Mouse (Mus musculus) spleen, postnatal 14 days (tissue): ENCODE measurements around the gene Terf2.
"Not testable (repeated sequence)": the region's sequence is repeated elsewhere in the genome, so short reads cannot be mapped to it uniquely, and the experiment has no call there.

Experiments used
- DNase-seq, 2 experiments: peaks; one replicate each; pipeline ENCODE4 v3.0.0; 2021 to 2022; ENCODE audit warnings: low spot score in 2 of 2

Gene Terf2

DNA sequence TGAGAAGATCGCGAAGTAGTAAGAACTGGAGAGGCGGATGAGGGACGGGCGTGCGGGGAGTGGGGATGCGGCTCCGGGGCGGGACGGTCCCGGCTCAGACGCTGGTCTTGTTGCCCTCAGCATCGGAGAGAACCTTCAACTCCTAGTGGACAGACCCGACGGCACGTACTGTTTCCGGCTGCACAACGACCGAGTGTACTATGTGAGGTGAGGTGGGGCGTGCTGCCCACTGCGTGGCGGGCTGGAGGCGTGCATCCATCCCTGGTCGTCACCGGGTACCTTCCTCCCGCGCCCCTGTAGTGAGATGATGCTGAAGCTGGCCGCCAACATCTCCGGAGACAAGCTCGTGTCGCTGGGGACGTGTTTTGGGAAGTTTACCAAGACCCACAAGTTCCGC lies 39.4 kb downstream of the Terf2 start:
- DNase-seq: no peak

DNA sequence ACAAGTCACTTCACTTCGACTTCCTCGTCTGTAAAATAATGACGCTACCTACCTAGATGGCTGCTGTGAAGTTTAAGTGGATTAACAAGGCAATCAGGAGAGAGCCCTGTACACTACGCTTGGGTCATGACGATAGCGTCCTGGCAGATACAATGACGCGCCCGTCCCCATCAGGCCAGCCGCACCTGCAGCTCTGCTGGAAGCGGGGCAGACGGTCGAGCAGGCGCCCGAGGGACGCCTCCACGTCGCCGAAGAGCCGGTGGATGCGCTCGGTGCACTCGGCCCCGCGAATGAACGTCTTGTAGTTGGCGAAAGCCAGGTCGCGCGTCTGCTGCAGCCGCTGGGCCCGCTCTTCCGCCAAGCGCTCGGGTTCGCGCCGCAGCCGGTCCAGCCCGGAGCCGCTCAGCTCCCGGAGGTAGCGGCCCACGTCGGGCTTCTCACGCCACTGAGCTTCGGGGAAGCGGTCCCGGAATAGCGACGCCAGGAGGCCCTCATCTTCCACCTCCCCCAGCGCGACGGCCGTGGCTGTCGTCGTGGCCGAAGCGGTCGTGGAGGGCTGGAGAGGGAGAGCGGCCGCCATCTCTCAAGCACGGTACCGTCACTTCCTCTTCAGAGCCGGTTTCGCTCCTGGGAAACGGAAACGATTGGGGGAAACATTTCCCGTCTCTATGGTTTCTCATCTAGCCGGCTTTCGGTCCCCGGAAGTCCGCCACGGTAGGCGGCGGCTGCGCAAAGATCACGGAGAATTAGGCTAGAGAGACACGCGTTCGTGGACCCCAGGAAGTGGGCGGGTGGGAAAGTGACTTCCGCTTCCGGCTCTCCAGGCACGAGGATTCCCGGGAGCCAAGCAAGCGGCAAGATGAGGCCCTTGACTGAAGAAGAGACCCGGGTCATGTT lies 40.0 kb downstream of the Terf2 start, which contains the start of the genes Cog8 and Nip7:
Gene Cog8 (minus strand): TSS at position 614 of the 897 bp plus-strand sequence.
Gene Nip7 (plus strand): TSS at position 802 of the 897 bp plus-strand sequence.
- peak; percentile 81 to 90 for DNase-seq

DNA sequence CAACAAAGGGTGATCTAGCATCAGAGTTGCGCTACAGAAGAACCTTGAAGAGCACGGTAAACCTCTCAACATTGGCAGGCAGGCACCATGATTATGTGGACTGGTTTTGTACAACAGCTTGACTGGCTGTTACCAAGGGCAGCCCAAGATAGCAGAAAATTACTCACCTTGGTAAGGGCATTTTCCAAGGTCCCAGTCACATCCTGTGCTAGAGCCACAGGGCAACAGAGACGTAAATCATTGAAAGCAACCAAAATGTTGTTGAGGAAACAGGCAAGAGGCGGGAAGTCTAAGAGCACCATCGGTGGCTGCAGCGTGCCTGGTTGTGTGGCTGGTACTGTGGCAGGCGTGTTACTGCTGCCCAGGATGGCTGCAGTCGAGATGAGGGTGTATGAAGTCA lies 44.3 kb downstream of the Terf2 start:
- DNase-seq: no peak

DNA sequence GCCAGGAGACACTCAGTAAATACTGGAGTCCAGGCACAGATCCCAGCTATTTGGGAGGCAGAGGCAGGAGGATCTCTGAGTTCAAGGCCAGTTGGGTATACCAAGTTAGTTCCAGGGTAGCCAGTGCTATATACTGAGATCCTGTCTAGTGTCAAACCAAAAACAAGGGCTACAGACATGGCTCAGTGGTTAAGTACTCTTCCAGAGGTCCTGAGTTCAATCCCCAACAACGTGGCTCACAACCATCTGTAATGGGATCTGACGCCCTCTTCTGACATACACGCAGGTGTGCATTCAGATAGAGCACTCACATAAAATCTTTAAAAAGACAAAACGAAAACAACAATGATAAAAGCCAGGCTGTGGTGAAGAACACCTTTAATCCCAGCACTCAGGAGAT lies 46.9 kb downstream of the Terf2 start:
- DNase-seq: no peak

DNA sequence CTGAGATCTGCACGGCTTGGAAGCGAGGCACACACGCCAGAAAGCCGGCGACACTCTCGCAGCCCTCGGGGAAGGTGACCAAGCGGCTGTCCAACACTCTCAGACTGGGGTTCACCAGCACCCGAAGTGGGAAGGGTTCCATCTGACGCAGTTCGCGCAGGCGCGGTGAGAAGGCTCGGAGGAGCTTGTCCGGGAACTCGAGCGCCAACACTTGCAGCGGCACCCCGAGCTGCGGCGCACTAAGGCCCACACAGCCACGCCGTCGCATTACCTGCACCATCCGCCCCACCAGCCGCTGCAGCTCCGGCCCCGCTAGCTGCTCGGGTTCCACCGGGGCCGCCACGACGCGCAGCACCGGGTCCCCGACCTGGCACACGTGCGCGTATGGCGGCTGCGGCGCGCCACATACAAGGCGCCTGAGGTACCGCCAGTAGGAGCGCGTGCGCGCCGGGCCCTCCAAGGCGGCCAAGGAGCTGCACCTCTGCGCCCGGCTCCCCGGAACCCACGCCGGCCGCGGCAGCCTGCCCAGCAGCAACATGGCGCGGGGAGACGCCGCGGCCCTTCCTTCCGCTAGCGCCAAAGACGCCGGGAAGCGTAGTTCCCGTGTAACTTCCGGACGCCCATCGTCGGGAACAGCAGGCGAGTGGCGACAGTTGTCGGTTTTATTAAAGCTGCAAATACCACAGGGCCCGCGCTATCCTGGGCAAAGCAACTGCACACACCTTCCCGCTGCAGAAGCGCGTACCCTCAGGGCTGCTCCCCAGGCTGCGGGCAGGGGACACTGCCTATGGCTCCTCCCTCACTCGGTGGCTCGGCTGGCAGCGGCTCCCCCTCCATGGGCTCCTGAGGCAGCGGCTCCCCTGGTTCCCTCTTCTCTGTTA lies 48.0 kb downstream of the Terf2 start, which contains the start of gene Pdf:
Gene Pdf (minus strand): TSS at position 554 of the 881 bp plus-strand sequence.
- peak; percentile 42 to 66 for DNase-seq

DNA sequence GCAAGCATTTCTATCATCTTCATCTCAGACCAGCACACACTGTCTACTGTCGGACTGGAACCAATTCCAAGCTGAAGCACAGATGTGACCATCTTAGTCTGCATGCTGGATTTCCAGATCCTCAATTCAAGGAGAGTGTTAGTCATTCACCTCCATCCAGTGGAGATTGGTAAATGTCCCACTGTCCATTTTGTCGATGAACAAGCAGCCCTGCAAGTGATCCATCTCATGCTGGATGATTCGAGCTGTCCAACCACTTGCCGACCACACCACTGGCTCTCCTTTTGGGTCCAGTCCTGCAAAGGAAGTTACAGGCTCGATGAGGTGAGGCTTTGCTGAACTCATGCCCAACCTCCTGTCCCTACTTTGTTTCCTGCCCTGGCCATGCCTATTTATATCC lies 49.4 kb downstream of the Terf2 start:
- no peak for DNase-seq

DNA sequence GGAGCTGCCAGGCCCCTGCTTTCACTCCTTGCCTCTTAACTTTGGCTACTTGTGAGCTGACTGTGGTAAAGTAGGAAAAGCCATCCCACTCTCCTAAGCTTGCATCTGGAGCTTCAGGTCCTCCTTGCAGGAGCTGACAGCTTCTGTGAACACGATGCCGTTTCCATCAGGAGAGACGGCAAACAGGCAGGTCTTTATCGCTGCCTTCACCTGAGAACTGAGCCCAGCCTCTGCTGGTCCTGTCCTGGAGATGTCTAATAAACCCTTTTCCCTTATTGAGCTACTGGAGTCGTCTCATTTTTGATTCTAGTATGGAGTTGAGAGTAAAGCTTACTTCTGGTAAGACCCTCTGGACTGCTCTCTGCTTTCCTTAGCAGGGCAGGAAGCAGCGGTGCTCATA lies 50.9 kb downstream of the Terf2 start:
- DNase-seq: no peak

DNA sequence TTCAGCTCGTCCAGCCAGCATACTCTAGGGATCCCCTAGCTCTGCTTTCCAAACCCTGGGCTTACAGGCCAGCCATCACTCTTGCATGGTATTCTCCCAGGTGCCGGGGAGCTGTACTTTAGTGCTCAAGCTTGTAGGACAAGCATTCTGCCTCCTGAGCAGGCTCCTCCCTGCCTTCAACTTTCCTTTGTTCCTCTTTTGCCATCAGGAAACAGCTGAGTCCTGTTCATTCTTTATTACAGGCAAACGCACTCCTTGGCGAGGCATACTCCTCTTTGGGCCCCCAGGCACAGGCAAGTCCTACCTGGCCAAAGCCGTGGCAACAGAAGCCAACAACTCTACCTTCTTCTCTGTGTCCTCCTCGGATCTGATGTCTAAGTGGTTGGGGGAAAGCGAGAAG lies 55.7 kb downstream of the Terf2 start:
- DNase-seq: no peak

DNA sequence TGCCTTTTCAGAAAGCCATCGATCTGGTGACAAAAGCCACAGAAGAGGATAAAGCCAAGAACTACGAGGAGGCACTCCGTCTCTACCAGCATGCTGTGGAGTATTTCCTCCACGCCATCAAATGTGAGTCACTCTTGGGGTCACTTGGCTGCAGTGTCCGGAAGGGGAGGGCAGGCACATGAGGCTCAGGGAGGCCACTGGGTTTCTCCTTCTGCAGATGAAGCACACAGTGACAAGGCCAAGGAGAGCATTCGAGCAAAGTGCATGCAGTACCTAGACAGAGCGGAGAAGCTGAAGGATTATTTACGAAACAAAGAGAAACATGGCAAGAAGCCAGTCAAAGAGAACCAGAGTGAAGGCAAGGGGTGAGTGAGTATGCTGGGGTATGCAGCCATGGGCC lies 59.7 kb downstream of the Terf2 start:
- DNase-seq: no peak

DNA sequence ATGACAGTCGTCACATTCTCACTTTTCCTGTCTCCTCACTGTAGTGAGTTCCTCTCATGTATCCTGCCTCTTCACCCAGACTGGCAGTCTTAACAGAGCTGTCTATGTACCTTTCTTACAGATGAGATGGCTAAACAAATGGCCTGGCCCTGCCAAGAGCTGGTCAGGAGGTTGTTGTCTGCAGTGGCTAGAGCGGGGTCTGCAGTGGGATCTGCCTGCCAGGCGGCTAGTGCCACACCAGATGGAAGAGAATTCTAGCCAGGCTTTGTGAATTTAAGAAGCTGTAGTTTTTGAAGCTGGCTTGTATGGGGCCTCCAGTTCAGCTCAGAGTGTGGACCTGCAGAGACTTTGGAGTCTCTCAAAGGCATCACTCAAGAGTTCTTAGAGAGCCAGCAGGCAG lies 60.7 kb downstream of the Terf2 start:
- no peak for DNase-seq

DNA sequence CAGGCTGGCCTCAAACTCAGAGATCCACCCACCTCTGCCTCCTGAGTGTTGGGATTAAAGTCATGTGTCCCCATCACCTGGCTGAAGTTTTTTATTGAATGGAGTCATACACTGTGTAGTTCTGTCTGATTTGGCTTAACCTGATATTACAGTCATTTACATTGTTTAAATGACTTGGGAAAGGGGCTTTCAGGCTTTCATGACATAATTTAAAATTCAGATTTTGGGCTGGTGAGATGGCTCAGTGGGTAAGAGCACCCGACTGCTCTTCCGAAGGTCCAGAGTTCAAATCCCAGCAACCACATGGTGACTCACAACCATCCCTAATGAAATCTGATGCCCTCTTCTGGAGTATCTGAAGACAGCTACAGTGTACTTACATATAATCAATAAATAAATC lies 62.7 kb downstream of the Terf2 start:
- not testable (repeated sequence) for DNase-seq

DNA sequence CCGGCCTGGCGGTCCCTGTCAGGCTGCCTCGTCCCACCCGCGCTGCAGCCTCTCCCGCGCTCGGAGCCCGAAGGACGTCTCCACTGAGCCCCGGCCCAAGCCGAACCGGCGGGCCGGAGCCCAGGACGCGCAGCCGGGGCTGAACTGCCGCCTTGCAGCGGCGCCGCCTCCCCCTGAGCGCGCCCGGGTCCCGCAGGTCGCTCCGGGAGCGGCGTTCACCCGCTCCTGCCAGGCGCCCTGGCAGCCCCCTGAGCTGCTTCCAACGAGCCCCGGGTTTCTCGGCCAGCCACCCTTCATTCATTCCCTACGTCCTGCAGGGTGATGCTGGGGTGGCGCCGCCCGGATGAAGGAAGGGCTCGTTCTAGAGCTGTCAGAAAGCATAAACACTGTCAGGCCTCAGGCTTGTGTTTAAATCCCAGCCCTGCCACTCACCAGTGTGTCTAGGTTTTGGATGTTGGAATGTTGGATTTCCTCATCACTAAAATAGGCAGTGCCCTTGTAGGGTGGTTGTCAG lies 64.7 kb downstream of the Terf2 start:
- peak in 1 of 2 experiments; percentile 10 for DNase-seq

DNA sequence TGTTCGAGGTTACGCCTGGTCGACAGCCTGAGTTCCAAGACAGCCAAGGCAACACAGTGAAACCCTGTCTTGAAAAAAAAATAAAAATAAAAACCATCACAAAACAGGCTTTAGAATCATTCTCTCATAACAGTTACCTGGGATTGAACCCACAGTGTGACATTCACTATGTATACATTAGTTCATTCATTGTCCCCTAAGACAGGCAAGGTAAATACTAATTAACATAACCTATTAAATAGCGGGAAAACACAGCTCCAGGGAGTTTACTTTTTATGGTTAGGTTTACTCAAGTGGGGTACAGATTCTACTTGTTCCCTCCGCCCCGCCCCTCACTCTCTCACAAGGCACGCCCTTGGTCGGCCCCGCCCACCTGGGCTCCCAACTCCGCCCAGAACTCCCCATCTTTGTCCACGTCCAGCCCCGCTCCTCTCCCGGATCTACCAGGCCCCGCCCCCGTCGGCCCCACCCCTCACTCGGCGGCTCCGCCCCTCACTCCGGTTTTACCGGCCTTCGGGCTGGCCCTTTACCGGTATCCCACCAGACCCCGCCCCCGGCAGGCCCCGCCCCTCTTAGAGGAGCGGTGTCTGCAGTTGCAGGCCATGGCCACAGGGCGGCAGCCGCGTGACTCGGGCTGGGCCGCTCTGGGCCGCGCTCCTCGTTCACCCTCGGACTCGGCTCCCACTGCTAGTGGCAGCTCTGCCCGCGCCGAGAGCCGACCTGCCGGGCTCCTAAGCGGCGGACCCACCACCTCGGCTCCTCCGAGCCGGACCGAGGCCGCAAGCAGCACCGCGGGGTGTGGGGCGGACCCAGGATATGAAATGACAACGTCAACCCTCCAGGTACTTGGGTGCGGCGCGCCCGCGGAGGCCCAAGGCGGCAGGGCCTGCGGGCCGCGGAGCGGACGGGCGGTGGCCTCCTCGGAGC lies 65.4 kb downstream of the Terf2 start, which contains the start of gene Vps4a:
Gene Vps4a (plus strand): TSS at position 573 of the 927 bp plus-strand sequence.
- DNase-seq: peak; percentile 95 to 96

DNA sequence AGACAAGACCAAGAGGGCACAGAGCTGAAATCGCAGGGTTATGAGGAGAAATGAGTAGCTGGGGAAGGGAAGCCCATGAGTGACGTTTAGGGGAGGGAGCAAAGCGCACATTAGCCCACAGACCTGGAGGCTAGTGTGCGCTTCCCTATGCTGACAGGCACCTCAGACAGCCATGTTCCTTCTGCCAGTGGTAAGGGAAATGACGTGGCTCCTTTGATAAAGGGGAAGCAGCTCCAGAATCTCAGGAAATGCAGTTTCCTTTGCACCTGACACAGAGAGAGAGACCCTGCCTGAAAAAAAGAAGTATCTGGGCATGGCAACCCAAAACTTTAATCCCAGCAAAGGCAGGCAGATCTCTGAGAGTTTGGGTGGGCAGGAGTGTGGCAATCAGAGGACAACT lies 66.3 kb downstream of the Terf2 start:
- no peak for DNase-seq

DNA sequence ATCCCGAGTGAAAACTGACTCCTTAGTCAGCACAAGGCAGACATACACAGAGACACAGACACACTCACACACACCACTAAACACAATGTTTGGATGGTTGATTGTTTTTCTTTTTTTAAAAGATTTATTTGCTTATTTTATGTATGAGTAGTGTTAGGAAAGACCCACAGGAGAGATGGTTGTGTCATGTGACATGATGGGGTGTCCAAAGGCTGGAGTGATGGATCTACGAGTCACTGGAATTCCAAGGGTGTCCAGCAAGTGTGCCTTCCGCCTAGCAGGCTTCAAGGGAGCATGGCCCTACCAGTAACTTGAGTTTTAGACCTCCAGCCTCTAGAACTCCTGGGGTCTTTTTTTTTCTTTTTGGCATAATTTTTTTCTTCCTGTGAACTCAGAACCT lies 67.0 kb downstream of the Terf2 start:
- no peak for DNase-seq

DNA sequence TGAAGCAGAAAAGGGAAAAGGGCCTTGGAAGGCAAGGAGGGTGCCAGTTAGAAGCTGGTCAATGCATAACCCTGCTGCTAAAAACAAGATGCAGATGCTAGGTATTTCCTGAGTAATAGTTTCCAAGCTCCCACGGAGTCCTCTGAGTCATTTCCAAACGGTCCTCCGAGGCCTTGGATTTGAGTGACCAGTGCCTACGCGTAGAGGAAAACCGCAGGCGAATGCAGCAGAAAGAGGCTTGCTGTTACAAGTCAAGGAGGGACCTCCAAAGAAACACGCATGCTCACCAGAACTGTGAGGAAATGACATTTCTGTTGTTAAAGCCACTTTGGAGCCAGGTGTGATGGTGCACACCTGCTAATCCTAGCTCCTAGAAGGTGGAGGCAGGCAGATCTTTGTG lies 72.9 kb downstream of the Terf2 start:
- DNase-seq: no peak
